Mouse (Mus musculus) embryonic facial prominence, embryonic 10.5 days (tissue): Measurements from ENCODE around the gene Ppp3ca. TPM values are rescaled to one million over a fixed set of nuclear protein-coding genes. Genes with fewer than 3 reads are reported as not detected.

ENCODE experiments used
- DNase-seq: peaks from one replicate; pipeline ENCODE4 v3.0.0-alpha.2; 2017; ENCODE audit warnings: low spot score
- H3K27ac ChIP-seq: fragments of 300-500 bp; sonication (generic); replicated peaks from 2 replicates; pipeline ENCODE4 v1.5.1; 2016; ENCODE audit warnings: mild to moderate bottlenecking
- H3K27me3 ChIP-seq: fragments of 300-500 bp; sonication (generic); replicated peaks from 2 replicates; pipeline ENCODE4 v1.6.1; 2016; ENCODE audit warnings: low read depth, mild to moderate bottlenecking; ENCODE audit not compliant: poor library complexity, severe bottlenecking
- H3K36me3 ChIP-seq: fragments of 300-500 bp; sonication (generic); replicated peaks from 2 replicates; pipeline ENCODE4 v1.6.1; 2016; ENCODE audit warnings: mild to moderate bottlenecking, moderate library complexity
- H3K4me1 ChIP-seq: fragments of 300-500 bp; sonication (generic); 2 replicates; pipeline ENCODE4 v1.6.1; 2016
- H3K4me3 ChIP-seq: fragments of 300-500 bp; sonication (generic); 2 replicates; pipeline ENCODE4 v1.5.1; 2016; ENCODE audit warnings: mild to moderate bottlenecking, moderate library complexity
- H3K9me3 ChIP-seq: fragments of 300-500 bp; sonication (generic); 2 replicates; pipeline ENCODE4 v1.6.1; 2016; ENCODE audit warnings: mild to moderate bottlenecking
- WGBS: fragments of 180-500 bp; shearing (Covaris S2); methylation state at CpG from one replicate; pipeline ENCODE4 v1.1.7; 2016; 5-methylcytosine and 5-hydroxymethylcytosine counted together
- polyA plus RNA-seq: library from polyadenylated mRNA; unstranded; fragments of >200 nt; fragmentation: Nextera tagmentation; extraction: Ambion mirVana; gene quantifications from 2 replicates; pipeline ENCODE4 v1.2.1, GENCODE M21; 2016

Ppp3ca gene
- polyA plus RNA-seq, 1 experiment from 2014 or later, result 32.2 TPM

DNA sequence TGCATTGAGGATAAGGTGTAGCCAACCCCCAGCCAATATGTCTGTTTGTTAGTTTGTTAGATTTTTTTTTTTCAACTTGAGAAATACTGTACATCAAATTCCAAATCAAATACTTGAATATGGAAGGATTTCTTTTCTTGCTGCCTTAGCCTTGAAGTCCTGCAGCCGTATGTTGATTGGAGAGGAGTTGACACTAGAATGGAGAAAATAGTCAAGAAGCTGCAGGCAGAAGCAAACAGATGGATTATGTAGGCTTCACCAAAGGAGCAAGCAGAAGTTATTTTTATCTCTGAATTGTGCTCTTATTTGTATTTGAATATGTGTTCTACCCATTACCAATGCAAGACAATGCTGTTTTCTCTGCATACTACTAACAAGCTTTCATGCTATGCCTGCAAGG lies 282.9 kb downstream of the Ppp3ca start:
- WGBS, result 90% methylated on average over 1 of the region's 1 CpGs
- no peaks in the 10 kb centered on the region for H3K36me3 ChIP-seq
- no peaks in the 10 kb centered on the region for H3K9me3 ChIP-seq
- H3K4me3 ChIP-seq, result no peak overlapping the region
- H3K27me3 ChIP-seq, result no peaks in the 10 kb centered on the region
- H3K27ac ChIP-seq, result no peak overlapping the region
- no peaks in the 10 kb centered on the region for H3K4me1 ChIP-seq
- no peak for DNase-seq

DNA sequence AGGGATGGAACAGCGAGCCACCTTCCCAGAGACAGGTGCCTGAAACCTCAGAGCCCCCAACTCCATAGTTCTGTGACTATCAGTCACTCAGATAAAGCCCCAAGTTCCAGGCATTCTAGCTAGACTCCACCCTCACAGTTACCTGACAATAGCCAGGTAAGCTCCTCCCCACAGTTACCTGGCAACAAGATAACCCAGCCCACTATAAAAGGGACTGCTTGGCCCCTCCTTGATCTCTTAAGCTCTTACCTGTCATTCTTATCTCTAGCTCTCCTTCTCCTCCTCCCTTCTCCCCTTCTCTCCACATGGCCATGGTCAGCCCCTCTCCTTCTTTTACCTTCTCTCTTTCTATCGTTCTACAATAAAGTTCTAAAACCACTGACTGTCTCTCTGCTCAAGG lies 285.1 kb downstream of the Ppp3ca start:
- WGBS, result 89% methylated on average over 2 of the region's 2 CpGs
- H3K36me3 ChIP-seq, result no peaks in the 10 kb centered on the region

DNA sequence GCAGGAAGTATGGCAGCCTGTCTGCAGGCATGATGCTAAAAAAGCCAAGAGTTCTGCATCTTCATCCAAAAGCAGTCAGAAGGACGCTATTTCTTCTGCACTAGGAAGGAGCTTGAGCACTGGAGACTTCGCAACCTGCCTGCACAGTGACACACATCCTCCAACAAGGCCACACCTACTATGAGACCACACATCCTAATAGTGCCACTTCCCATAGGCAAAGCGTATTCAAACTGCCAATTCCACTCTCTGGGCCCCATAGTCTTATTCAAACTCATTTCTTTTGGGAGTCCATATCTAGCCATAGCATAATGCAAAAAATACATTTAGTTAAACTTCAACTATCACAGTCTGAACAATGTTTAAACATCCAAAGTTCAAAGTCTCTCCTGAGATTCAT lies 290.4 kb downstream of the Ppp3ca start:
- H3K4me1 ChIP-seq, result no peaks in the 10 kb centered on the region
- DNase-seq, result no peak
- H3K27ac ChIP-seq, result no peak overlapping the region
- H3K36me3 ChIP-seq, result no peaks in the 10 kb centered on the region
- H3K27me3 ChIP-seq, result no peaks in the 10 kb centered on the region
- H3K9me3 ChIP-seq, result no peaks in the 10 kb centered on the region
- 82% methylated on average over 3 of the region's 3 CpGs for WGBS
- no peak overlapping the region for H3K4me3 ChIP-seq

More for the DNA sequence above, 285.1 kb downstream of the Ppp3ca start:
- Histone ChIP-seq H3K27ac (no peak overlapping the region), H3K4me3 (no peak overlapping the region), H3K9me3 (no peaks in the 10 kb centered on the region), H3K27me3 (no peaks in the 10 kb centered on the region), H3K4me1 (no peaks in the 10 kb centered on the region)
- no peak for DNase-seq

DNA sequence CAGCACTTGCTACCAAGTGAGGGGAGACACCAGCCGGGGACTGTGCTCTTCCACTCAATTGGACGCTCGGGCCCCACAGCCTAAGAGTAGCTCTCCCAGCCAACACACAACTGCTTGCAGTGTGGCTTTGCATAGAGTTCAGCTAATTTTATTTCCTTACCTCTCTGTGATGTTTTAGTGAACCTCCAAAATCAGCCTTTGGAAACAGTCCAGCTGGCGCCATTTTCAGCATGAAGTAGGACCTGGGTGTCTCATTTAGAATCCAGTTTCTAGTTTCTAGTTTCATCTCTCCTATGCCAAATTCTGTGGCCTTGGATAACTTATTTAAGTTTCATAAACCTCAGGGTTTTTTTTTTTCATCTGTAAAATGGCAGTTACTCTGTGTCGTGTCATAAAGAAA lies 296.9 kb downstream of the Ppp3ca start:
- Histone ChIP-seq H3K27me3 (no peaks in the 10 kb centered on the region), H3K36me3 (no peaks in the 10 kb centered on the region), H3K4me3 (no peak overlapping the region), H3K27ac (no peak overlapping the region), H3K9me3 (no peaks in the 10 kb centered on the region), H3K4me1 (no peaks in the 10 kb centered on the region)
- 94% methylated on average over 5 of the region's 5 CpGs for WGBS
- DNase-seq, result no peak

DNA sequence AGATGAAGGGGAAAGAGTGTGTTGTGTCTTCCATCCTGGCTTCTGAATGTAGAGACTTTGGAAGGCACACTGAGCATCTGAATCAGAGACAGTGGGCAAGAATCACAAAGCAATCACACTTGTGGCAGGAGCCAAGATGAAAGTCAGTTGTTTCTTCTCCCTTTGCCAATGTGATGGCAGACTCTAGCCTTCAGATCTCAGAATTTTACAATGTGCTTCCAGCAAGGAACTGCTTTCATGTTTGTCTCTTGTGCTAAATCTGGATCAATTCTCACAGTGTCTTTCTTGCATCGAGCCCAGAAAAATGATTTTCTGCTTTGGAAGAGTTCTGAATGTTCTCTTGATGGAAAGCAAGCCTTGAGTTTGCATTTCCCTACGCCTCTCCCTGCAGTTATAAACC lies 297.6 kb downstream of the Ppp3ca start:
- WGBS, result 85% methylated on average over 2 of the region's 2 CpGs
- H3K27me3 ChIP-seq, result no peaks in the 10 kb centered on the region
- DNase-seq, result no peak
- no peaks in the 10 kb centered on the region for H3K4me1 ChIP-seq
- no peak overlapping the region for H3K4me3 ChIP-seq
- H3K9me3 ChIP-seq, result no peaks in the 10 kb centered on the region
- no peak overlapping the region for H3K27ac ChIP-seq
- no peaks in the 10 kb centered on the region for H3K36me3 ChIP-seq

DNA sequence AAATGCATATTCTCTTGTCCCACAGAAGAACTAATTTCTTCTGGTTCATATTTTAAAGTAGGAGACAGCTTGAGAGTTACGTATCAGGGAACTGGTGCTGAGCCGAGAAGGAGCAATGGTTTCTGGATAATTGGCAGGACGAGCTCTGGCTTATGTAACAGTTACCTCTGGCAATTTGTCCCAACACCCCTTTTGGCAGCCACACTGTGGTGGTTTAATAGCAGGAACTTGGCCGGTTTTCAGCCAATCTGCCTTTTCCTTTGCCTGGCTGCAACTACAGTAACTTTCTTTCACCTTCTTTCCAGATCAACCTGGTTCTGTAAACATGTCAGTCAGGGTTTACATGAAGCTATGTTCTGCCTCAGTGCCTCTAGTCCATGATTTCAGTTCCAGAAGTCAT lies 299.9 kb downstream of the Ppp3ca start:
- Histone ChIP-seq H3K4me3 (no peak overlapping the region), H3K27me3 (no peaks in the 10 kb centered on the region), H3K36me3 (no peaks in the 10 kb centered on the region), H3K9me3 (no peaks in the 10 kb centered on the region), H3K27ac (no peak overlapping the region), H3K4me1 (no peaks in the 10 kb centered on the region)
- WGBS, result 83% methylated on average over 4 of the region's 4 CpGs
- no peak for DNase-seq

DNA sequence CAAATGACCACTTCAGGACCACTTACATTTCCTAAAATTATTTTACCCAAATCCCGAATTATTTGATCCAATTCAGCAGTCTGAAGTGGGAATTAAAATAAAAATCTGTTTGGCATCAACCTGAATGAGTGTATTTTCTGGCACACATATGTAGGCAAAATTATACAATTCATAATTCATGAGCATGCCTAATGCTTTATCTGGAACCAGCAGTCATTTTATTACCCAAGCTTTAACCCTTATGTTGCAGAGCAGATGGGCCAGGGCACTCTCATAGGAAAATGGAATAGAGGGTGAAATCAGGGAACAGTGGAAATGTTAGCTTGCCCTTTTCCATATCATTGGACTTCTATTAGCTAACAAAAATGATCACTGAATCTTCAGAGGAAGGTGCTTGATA lies 307.9 kb downstream of the Ppp3ca start:
- Histone ChIP-seq H3K4me3 (no peak overlapping the region), H3K4me1 (no peaks in the 10 kb centered on the region), H3K27me3 (no peaks in the 10 kb centered on the region), H3K36me3 (no peaks in the 10 kb centered on the region), H3K9me3 (no peaks in the 10 kb centered on the region), H3K27ac (no peak overlapping the region)
- DNase-seq, result no peak
- 82% methylated on average over 1 of the region's 1 CpGs for WGBS

DNA sequence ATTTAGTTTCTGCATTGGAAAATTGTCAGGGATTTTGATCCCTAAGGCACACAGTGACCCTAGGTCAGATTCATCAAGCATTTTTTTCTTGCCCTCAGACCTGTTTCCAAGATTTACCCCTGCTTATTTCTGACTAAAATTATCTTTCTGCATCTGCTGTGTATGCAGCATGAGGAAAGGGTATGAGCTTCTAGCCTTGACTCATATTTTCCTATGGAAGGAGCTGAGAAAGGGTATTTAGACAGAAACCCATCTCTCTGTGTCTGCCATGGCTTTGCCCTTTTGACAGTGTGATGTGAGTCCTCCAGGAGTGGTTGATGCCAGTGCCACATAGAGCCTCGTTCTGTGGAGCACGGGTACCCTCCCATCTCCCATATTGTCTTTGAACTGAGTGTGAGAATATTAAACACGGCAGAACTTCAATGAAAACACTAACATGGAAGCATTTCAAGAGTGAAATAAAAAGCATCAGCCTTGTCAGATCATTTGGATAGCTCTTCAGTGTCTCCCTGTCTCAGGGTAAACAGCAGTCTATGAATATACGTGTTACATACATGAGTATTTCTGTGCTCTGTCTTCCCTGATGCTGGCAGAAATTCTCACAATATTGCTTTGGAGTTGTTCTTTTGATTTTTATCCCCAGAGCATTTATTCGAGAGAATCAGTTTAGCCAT lies 311.1 kb downstream of the Ppp3ca start:
- H3K27ac ChIP-seq, result no peak overlapping the region

DNA sequence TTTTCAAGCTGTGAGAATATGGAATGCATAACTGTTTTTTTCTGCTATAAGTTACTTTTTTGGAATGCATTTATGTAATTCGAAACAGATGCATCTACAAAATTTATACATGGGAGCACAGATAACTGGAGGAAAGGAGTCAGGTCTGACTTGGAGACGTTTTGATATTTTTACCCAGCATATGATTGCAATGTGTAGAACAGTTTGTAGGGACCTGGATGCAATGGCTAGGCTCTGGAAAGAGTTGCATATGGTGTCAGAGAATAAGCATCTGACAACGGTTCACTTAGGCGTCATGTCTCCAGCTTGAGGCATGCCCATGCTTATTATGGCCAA lies 311.6 kb downstream of the Ppp3ca start:
- Histone ChIP-seq H3K9me3 (no peaks in the 10 kb centered on the region), H3K27me3 (no peaks in the 10 kb centered on the region), H3K4me1 (no peaks in the 10 kb centered on the region), H3K4me3 (no peak overlapping the region), H3K27ac (no peak overlapping the region), H3K36me3 (no peaks in the 10 kb centered on the region)
- WGBS, result 84% methylated on average over 4 of the region's 4 CpGs
- DNase-seq, result no peak

More for the DNA sequence above, 311.1 kb downstream of the Ppp3ca start:
- Histone ChIP-seq H3K4me1 (no peaks in the 10 kb centered on the region), H3K9me3 (no peaks in the 10 kb centered on the region), H3K27me3 (no peaks in the 10 kb centered on the region), H3K4me3 (no peak overlapping the region), H3K36me3 (no peaks in the 10 kb centered on the region)
- no peak for DNase-seq
- whole genome bisulfite sequencing, result 89% methylated on average over 5 of the region's 5 CpGs

DNA sequence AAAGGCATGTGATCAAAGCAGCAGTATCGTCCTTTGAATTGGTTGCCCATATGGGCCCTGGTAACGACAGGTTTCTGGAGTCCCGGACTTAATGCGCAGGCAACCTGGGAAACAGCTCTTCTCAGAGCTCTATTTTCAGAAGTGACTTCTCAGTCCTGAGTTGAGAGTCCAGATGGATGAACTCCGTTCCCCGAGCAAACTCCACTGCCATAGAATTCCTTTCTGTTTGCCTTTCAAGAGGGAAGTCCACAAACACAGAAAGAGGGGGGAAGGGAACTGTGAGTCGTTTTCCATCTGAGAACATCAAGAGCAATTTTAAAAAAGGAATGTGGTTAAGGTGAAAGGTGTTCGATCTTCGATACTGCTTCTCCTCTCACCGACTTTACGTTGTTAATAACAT lies 312.1 kb downstream of the Ppp3ca start:
- no peak overlapping the region for H3K27ac ChIP-seq
- 90% methylated on average over 11 of the region's 11 CpGs for WGBS
- no peaks in the 10 kb centered on the region for H3K9me3 ChIP-seq
- no peaks in the 10 kb centered on the region for H3K36me3 ChIP-seq
- H3K4me1 ChIP-seq, result no peaks in the 10 kb centered on the region
- no peak for DNase-seq
- no peak overlapping the region for H3K4me3 ChIP-seq
- no peaks in the 10 kb centered on the region for H3K27me3 ChIP-seq

DNA sequence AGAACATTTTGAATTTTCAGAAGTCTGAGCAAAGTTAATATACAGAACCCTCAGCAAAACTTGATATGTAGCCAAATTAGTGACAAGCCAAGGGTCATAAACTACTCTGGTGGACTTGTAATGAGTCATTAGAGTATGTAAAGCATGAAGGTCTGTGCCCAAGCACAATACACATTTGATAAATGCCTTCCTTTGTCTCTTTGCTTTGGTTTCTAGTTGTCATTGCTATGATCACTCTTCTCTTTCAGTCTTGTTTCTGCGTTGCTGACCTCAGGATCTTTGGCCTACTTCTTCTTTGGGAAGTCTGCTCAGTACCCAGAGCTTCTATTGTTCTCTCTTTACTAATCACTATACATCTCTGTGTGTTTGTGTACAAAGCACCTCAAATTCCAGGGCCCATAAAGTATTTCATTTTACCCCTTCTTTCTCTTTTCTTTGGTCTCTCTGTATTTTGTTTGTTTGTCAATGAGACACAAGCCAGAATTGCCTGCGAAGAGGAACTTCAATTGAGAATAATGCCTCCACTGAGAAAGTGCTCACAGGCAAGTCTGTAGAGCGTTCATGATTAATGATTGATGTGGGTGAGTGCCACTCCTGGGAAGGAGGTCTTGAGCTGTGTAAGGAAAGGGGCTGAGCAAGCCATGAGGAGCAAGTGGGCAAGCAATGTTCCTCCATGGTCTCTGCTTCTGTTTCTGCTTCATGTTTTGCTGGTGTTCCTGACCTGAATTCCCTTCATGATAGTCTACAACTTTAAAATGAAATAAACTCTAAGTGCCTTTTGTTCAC lies 316.4 kb downstream of the Ppp3ca start:
- no peaks in the 10 kb centered on the region for H3K9me3 ChIP-seq
- H3K36me3 ChIP-seq, result no peaks in the 10 kb centered on the region
- no peaks in the 10 kb centered on the region for H3K27me3 ChIP-seq
- H3K27ac ChIP-seq, result no peak overlapping the region
- DNase-seq, result no peak
- no peaks in the 10 kb centered on the region for H3K4me1 ChIP-seq
- H3K4me3 ChIP-seq, result no peak overlapping the region
- 66% methylated on average over 3 of the region's 3 CpGs for WGBS
